Mouse (Mus musculus) liver, adult (tissue): ENCODE results near the gene Dag1.

Source experiments
- GATA4 ChIP-seq: IDR thresholded peaks from 2 replicates; pipeline ENCODE4 v1.6.1; 2014; ENCODE audit warnings: mild to moderate bottlenecking, low read length; ENCODE audit not compliant: insufficient replicate concordance

The Dag1 gene

DNA sequence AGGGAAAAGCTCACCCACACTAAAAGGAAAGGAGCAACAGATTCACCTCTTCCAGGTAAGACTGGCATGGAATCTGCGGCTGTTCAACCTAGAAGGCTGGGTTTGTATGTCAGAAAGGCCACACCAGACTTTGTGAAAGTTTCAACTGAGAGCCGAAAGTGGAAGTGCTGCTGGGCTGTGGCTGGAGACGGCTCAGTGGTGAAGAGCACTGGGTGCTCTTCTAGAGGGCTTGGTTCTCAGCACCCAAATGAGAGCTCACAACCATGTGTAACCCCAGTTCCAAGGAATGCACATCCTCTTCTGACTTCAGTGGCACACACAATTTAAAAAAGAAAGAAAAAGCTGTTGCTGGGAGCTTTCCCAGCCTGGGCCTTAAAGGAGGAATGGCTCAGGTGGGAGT lies 46.4 kb downstream of the Dag1 start:
- TF ChIP-seq GATA4 = no peak

DNA sequence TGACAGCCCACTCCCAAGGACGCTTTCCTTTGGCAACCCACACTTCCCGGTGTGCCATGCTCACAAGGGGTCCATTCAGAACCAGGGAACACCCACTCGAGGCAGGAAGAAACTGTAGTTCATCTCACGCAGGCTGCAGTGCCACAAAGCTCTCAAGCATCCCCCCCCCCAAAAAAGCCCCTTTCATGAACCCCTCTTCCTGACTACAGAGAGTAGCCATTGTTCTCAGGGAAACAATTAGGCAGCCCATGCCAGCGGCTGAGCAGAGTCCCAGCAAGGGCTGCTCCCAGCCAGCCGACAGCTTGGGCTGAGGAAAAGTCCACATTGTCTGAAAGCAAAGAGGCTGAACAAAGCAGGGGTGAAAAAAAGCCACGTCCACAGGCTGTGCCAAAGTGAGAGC lies 50.7 kb downstream of the Dag1 start:
- no peak for TF ChIP-seq GATA4

DNA sequence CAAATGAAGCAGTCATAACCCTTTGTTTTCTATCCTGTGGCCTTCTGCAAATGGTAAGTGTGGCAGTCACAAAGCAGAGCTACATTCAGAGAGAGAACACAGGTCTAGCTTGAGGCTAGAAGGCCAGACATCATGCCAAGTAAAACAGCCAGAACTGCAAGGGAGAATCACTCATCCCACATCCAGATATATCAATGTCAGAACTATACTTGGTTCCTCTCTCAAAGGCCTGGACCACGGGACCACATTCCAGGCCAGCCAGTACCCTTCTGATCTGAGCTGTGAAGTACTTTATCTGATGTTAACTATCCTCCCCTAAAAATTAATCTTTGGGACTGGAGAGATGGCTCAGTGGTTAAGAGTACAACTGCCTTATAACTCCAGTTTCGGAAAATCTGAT lies 51.3 kb downstream of the Dag1 start:
- no peak for TF ChIP-seq GATA4

DNA sequence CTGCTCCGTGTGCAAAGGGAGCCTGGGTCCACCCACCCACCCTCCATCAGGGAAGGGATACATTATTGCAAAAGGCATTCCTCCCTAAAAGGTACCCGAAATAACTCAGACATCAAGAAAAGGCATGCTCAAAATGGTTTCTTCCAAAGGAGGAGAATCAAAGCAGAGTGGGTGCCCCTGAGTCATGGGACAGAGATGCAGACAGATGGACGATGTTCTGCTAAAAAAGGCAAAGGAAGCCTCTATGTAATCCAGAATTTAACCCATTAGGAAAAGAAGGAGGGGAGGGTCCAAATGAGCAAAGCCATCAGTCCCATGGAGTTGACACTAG lies 58.2 kb downstream of the Dag1 start:
- TF ChIP-seq GATA4 = no peak

DNA sequence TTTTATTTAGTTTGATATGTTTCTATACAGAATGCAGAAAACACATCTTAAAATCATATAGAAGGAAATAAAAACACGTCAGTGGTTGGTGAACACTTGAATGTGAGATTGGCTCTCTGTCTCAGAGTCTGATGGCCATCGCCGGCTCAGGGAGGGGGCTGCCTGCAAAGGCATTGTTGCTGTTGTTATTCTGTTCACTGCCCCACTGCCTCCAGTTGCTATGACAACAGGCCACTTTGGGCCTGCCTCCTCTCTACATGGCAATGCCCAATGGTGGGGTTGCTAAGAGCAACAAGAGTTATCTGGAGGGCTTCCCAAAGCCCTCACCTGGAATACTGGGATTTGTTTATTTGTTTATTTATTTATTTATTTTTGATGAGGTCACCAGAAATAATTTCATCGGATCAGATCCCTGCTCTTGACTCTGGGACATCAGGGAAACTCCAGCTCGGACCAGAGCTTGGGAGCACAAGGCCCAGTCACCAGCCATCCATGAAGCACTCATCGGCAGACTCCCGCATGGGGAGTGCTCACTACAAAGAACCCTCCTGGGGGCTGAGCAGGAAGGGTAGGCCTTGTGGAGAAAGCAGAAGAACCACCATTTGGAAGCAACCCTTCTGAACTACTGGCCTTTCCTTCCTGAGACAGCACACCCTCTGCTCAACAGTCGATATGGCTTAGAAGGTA lies 58.7 kb downstream of the Dag1 start:
- TF ChIP-seq GATA4 = no peak

DNA sequence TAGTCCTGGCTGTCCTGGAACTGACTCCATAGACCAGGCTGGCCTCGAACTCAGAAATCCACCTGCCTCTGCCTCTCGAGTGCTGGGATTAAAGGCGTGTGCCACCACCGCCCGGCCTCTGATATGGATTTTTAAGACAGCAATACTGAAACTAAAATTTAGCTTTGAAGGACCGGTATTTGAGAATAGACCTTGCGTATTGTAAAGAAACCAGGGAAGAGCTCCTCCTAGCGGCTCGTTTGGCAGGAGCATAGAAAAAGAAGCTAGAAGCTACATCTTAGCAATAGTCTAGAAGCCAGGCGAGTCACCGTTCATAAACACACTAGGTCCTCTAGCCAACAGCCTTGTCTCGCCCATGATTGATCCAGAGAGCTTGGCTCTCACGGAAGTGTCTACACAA lies 60.7 kb downstream of the Dag1 start:
- TF ChIP-seq GATA4 = no peak

DNA sequence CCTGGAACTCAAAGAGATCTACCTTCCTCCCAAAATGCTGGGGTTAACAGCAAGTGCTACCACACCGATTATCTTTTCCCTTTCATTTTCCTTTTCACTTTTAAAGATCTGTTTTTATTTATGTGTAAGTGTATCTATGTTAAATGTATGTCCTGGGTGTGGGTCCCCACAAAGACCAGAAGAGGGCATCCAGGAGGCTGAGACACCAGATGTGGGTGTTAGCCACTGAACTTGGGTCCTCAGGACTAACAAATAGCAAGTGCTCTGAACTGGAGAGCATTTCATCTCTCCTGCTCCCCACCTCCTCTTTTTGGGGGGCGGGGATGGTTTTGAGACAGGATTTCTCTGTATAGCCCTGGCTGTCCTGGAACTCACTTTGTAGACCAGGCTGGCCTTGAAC lies 61.6 kb downstream of the Dag1 start:
- no peak for TF ChIP-seq GATA4

DNA sequence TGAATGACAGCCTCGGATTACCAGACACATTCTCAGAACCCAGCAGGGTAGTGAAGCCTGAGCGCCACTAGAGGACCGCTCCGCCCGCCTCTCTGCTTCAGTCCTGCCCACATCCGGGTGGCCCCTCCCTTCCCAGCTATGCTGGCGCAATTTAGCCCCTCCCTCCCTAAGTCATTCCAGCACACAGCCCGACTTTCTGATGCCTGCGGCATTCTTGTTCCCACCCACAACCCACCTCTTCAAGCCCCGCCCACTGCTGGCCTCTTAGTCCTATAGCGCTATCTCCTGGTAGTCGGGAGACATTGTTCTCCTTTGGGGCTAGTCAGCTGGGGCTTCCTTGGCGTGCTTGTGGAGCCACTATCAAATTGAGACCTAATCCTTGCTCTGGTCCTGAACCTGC lies 62.6 kb downstream of the Dag1 start:
- TF ChIP-seq GATA4 = no peak

DNA sequence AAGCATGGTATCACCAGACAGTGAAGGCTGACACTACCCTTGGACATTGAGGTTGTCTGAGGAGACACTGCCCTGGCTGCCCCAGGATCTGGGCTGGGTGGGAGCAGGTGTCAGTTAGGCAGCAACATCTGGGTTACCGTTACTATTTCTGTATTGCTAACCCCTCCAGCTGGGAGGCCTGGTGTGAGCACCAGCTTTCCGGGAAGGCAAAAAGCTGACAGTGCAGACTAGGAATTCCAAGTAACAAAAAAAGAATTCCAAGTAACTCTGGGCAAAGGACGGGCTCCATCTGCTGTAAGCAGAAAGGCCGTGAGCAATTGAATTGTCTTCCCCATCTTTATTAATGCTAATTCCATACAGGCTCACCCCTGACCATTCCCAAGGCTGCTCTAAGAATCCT lies 65.1 kb downstream of the Dag1 start:
- TF ChIP-seq GATA4 = no peak

DNA sequence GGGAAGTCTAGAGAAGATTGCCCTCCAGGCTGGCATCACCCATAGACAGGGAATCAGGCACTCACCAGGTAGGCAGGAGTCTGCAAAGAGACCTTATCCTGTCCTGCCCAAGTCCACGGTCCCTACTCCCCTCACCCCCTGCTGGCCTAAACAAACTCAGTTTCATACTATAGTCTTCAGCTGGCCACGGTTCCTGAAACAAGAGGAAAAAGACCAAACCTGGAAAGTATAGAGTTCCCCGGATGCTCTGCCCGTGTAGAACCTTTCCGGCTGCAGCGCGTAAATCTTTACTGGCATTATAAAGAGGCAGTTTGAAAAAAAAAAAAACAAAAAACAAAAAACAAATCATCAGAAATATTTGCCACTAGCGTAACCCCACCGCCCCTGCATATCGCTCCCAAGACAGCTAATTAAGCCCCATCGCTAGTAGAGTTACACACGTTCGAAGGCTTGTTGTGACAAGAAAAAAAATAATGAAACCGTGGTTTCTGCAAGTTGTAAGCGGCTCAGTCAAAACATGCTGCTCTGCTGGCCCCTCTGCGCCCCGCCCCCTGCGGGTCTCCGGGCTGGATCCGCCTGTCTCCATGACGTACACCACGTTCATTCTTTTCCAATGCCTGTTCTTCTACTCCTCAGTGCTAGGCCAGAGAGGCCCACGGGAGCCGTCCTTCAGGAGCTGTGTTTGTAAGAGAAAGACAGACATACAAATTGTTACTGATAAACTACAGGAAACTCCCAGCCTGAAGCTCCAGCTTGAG lies 66.7 kb downstream of the Dag1 start:
- TF ChIP-seq GATA4 = no peak

DNA sequence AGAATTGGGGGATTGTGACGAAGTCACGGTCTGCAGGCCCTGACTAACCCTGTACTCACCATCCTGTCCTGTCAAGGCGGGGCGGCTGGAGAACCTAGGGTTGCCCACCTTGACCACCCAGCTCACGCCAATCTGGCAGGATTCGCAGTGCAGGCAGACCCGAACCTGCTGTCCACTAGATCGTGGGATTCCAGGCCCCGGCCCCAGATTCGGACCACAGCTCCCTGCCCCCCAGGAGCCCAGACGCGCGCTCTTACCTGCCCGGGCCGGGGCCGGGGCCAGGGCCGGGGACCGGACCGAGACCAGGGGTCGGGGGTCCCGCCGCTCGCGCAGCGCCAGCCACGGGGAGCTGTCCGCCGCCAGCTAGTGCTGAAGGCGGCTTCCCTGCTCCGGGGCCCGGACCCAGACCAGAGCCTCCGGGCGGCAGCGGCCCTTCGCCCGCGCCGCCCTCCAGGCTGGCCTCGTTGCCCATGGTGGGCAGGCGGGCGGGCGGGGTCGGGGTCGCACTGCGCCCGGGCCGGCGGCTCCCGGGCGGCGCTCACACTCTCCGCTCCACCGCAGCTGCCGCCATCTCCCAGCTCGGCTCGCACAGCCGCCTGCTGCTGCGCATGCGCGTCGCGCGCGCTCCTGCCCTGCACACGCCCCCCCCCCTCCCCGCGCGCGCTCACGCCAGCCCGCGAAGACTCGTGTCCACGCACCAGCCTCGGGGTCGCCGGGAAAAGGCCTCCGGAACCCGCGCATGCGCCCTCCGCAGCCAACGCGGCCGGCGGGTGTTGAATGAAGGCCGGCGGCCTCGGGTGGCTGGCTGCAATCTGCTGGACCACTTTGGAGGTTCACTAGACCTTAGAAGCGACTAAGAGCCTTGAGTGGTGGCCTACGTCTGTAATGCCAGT lies 73.7 kb downstream of the Dag1 start, which contains the start of gene Bsn:
Gene Bsn (minus strand): TSS at position 598 of the 893 bp plus-strand sequence.
- TF ChIP-seq GATA4 = no peak

DNA sequence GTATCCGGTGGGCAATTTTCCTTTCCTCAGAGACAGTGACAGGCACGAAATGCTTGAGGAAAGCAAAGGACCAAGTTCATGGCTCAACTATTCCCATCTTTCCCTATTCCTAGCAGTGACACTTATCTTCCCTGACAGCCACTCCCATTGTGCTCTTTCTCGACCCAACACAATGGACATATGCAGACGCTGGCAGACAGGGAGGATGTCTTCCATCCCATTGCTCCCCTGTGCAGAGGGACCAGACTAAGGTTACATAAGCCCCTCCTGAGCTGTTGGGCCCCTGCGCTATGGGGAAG lies 74.3 kb downstream of the Dag1 start:
- TF ChIP-seq GATA4 = no peak

DNA sequence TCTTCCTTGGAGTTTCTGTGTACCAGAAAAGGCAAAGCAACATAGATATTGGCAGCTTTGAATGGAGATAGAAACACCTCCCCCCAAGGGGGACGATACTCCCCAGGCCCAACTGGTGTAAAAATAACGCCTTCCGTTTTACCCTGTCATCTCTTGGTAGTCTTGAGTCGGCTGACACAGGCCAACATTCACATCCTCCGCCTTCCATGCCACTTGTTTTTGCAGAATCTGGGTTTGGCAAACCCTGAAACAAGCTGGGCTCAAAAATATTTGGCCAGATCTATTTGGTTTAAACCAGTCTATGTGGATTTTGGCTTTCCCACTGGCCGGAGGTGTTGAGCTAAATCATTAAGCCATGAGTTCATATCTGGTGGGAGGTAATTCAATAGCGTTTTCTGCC lies 74.7 kb downstream of the Dag1 start:
- no peak for TF ChIP-seq GATA4

DNA sequence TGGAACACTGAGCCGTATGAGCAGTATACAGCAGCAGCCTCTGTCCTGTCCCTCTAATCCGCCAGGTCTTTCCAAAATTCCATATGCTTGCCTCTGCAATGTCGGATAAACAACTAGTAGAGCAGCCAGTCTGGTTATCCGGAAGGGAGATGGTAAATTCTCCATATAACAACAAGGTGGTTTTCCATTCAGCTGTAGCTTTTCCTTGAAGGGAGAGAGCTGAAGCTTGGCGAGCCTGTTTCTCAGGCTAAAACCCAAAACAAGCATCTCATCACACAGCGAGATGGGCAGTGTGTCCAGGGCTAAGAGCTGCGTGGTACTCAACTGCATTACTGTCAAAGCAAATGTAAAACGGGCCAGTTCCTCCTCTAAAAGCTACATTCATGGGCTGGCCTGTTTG lies 75.2 kb downstream of the Dag1 start:
- no peak for TF ChIP-seq GATA4

DNA sequence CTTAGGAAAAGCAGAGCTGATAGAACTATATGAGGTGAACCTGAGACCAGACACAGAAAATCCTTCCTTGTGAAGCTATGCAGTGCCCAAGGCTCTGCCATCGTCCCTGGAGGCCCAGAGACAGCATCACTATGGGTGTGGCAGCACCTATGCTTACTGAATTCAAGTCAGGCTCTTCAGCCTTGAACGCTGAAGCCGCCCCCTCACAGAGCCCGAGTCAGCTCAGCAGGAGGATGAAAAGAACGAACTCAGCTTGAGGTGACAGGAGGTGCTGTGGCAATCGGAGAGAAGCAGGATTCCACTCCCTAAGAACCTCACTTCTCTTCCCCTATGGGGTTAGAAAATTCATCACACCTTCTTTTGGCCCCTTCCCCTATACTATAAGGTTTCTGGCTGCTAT lies 76.1 kb downstream of the Dag1 start:
- TF ChIP-seq GATA4 = no peak

DNA sequence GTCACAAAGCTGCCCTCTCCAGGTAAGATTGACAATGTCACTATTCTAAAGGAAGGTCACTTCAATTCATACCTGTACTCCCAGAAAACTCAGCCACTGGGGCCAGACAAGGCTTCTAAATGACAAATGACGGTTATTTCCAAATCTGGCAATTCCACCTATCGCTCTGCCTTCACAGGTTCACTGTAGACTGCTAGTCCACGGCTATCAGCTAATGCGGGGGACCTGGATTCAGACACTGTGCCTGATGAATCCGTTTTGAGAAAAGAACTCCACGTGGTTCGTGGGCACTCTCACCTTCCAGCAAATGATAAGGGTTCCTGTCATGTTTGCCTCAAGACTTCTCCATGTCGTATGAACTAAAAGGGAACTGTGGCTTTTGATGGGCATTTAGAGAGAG lies 78.0 kb downstream of the Dag1 start:
- TF ChIP-seq GATA4 = no peak
